Mouse (Mus musculus): ENCODE data around the gene Mettl23. TPM values are rescaled to one million over a fixed set of nuclear protein-coding genes. Genes with fewer than 3 reads are reported as not detected.
A peak's percentile ranks its signal among the peaks of the same experiment; 100 is the strongest.
"Not testable (repeated sequence)": the region's sequence is repeated elsewhere in the genome, so short reads cannot be mapped to it uniquely, and the experiment has no call there.

Gene Mettl23
- polyA plus RNA-seq, 1 experiment = 45.5 TPM

GRCm38 (mm10) chr11:116839601-116840000, 3.5 kb upstream of the Mettl23 start:
- TF ChIP-seq POLR2A (IDR thresholded peaks at IDR 0.05; ENCODE audit: control insufficient read depth, low read depth, low read length) (no peak; the same call in 1 of the 2 replicates), CTCF (IDR thresholded peaks at IDR 0.05; ENCODE audit: control insufficient read depth, insufficient read depth, insufficient replicate concordance, low read depth, low read length) (no peak)
- 0 out of 2 replicates have a peak overlapping the region, but pooled peaks have one; percentile 20 for H3K4me3 ChIP-seq (ENCODE audit: control insufficient read depth, low read depth, low read length)
- H3K4me1 ChIP-seq (ENCODE audit: control insufficient read depth, insufficient read depth, low read length) = peaks cover 7% of the 10 kb centered on the region
- peak overlapping the region; percentile 38 for H3K27ac ChIP-seq (ENCODE audit: control insufficient read depth, insufficient read depth, low read depth, low read length)
- no peaks in the 10 kb centered on the region for H3K27me3 ChIP-seq (ENCODE audit: control insufficient read depth, insufficient read depth, low read length)
- H3K36me3 ChIP-seq (ENCODE audit: control insufficient read depth, insufficient read depth, low read length) = peaks cover 10% of the 10 kb centered on the region

- Histone ChIP-seq H3K27me3 (ENCODE audit: control insufficient read depth, insufficient read depth, low read length) (no peaks in the 10 kb centered on the region), H3K4me3 (ENCODE audit: control insufficient read depth, low read depth, low read length) (peak overlapping the region; percentile 52), H3K4me1 (ENCODE audit: control insufficient read depth, insufficient read depth, low read length) (peaks cover 7% of the 10 kb centered on the region), H3K27ac (ENCODE audit: control insufficient read depth, insufficient read depth, low read depth, low read length) (no peak overlapping the region), H3K36me3 (ENCODE audit: control insufficient read depth, insufficient read depth, low read length) (peaks cover 10% of the 10 kb centered on the region)
- no peak for TF ChIP-seq CTCF (IDR thresholded peaks at IDR 0.05; ENCODE audit: control insufficient read depth, insufficient read depth, insufficient replicate concordance, low read depth, low read length)
- TF ChIP-seq POLR2A (IDR thresholded peaks at IDR 0.05; ENCODE audit: control insufficient read depth, low read depth, low read length) = no peak
Observed at GRCm38 (mm10) chr11:116840748-116841147, 2.3 kb upstream of the Mettl23 start.

GRCm38 (mm10) chr11:116842531-116843260, 382 bp upstream of the Mettl23 start:
- TF ChIP-seq POLR2A (IDR thresholded peaks at IDR 0.05; ENCODE audit: control insufficient read depth, low read depth, low read length) = no peak; the same call in 1 of the 2 replicates
- TF ChIP-seq CTCF (IDR thresholded peaks at IDR 0.05; ENCODE audit: control insufficient read depth, insufficient read depth, insufficient replicate concordance, low read depth, low read length) = no peak
- peaks cover 8% of the 10 kb centered on the region for H3K36me3 ChIP-seq (ENCODE audit: control insufficient read depth, insufficient read depth, low read length)
- peaks cover 7% of the 10 kb centered on the region for H3K4me1 ChIP-seq (ENCODE audit: control insufficient read depth, insufficient read depth, low read length)
- no peaks in the 10 kb centered on the region for H3K27me3 ChIP-seq (ENCODE audit: control insufficient read depth, insufficient read depth, low read length)
- H3K4me3 ChIP-seq (ENCODE audit: control insufficient read depth, low read depth, low read length) = peak overlapping the region; percentile 92
- peak overlapping the region; percentile 96 for H3K27ac ChIP-seq (ENCODE audit: control insufficient read depth, insufficient read depth, low read depth, low read length)

GRCm38 (mm10) chr11:116846593-116847181, 3.6 kb downstream of the Mettl23 start:
- Histone ChIP-seq H3K27ac (ENCODE audit: control insufficient read depth, insufficient read depth, low read depth, low read length) (no peak overlapping the region), H3K36me3 (ENCODE audit: control insufficient read depth, insufficient read depth, low read length) (peaks cover 5% of the 10 kb centered on the region), H3K4me1 (ENCODE audit: control insufficient read depth, insufficient read depth, low read length) (peaks cover 6% of the 10 kb centered on the region), H3K27me3 (ENCODE audit: control insufficient read depth, insufficient read depth, low read length) (no peaks in the 10 kb centered on the region), H3K4me3 (ENCODE audit: control insufficient read depth, low read depth, low read length) (no peak overlapping the region)
- TF ChIP-seq CTCF (IDR thresholded peaks at IDR 0.05; ENCODE audit: control insufficient read depth, insufficient read depth, insufficient replicate concordance, low read depth, low read length) (no peak), POLR2A (IDR thresholded peaks at IDR 0.05; ENCODE audit: control insufficient read depth, low read depth, low read length) (no peak)

GRCm38 (mm10) chr11:116847187-116848085, 4.4 kb downstream of the Mettl23 start:
- Histone ChIP-seq H3K4me3 (ENCODE audit: control insufficient read depth, low read depth, low read length) (no peak overlapping the region), H3K36me3 (ENCODE audit: control insufficient read depth, insufficient read depth, low read length) (peaks cover 4% of the 10 kb centered on the region), H3K27me3 (ENCODE audit: control insufficient read depth, insufficient read depth, low read length) (no peaks in the 10 kb centered on the region), H3K27ac (ENCODE audit: control insufficient read depth, insufficient read depth, low read depth, low read length) (no peak overlapping the region), H3K4me1 (ENCODE audit: control insufficient read depth, insufficient read depth, low read length) (peaks cover 3% of the 10 kb centered on the region)
- TF ChIP-seq CTCF (IDR thresholded peaks at IDR 0.05; ENCODE audit: control insufficient read depth, insufficient read depth, insufficient replicate concordance, low read depth, low read length) (no peak), POLR2A (IDR thresholded peaks at IDR 0.05; ENCODE audit: control insufficient read depth, low read depth, low read length) (no peak)

- H3K4me1 ChIP-seq (ENCODE audit: control insufficient read depth, insufficient read depth, low read length) = peaks cover 2% of the 10 kb centered on the region; the same call in 1 of the 2 replicates
- H3K27me3 ChIP-seq (ENCODE audit: control insufficient read depth, insufficient read depth, low read length) = no peaks in the 10 kb centered on the region
- no peak overlapping the region for H3K4me3 ChIP-seq (ENCODE audit: control insufficient read depth, low read depth, low read length)
- H3K36me3 ChIP-seq (ENCODE audit: control insufficient read depth, insufficient read depth, low read length) = peaks cover 4% of the 10 kb centered on the region
- TF ChIP-seq CTCF (IDR thresholded peaks at IDR 0.05; ENCODE audit: control insufficient read depth, insufficient read depth, insufficient replicate concordance, low read depth, low read length) (no peak), POLR2A (IDR thresholded peaks at IDR 0.05; ENCODE audit: control insufficient read depth, low read depth, low read length) (no peak)
- H3K27ac ChIP-seq (ENCODE audit: control insufficient read depth, insufficient read depth, low read depth, low read length) = no peak overlapping the region
Observed at GRCm38 (mm10) chr11:116848086-116848876, 5.2 kb downstream of the Mettl23 start.

- H3K27me3 ChIP-seq (ENCODE audit: control insufficient read depth, insufficient read depth, low read length); H3K4me1 ChIP-seq (ENCODE audit: control insufficient read depth, insufficient read depth, low read length); H3K4me3 ChIP-seq (ENCODE audit: control insufficient read depth, low read depth, low read length); H3K36me3 ChIP-seq (ENCODE audit: control insufficient read depth, insufficient read depth, low read length); H3K27ac ChIP-seq (ENCODE audit: control insufficient read depth, insufficient read depth, low read depth, low read length): not testable (repeated sequence)
Observed at GRCm38 (mm10) chr11:116848877-116849178, 5.8 kb downstream of the Mettl23 start.
